Mouse (Mus musculus) CD4-positive helper T cell, adult 2 months (primary cell): ENCODE measurements around the gene Tead3.
A peak's percentile ranks its signal among the peaks of the same experiment; 100 is the strongest.

ENCODE experiments used
- DNase-seq: peaks from one replicate; pipeline ENCODE4 v3.0.0-alpha.2; 2012; ENCODE audit warnings: low read depth, missing footprints, low spot score

Tead3 gene

DNA sequence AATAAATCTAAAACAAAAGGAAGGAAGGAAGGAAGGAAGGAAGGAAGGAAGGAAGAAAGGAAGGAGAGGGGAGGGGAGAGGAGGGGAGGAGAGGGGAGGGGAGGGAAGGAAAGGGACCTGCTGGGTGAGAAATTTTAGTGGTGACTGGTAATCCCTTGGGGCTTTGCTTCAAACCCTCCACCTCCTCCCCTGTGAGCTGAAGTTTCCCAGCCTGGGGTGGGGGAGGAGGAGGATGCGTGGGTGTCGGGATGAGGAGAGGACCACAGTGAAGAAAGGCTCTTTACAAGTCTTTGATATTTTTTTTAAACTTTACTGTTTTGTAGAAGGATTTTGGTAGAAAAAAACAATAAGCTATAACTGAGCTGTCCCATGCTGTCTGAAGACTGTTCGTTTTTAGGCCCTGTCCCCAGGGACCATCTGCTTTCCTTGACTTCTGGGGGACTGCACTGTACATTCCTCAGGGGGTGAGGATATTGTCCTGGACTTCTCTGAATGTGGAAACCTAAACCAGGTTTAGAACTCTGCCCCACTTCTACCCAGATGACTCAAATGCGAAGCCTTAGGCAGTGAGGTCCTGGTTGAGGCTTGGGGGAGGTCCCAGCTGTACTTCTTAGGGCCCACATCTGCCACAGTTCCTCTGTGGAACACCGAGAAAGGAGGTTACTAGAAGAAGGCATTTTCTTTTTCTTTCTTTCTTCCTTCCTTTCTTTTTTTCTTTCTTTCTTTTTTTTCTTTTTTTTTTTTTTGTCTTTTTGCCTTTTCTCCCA lies 39.1 kb downstream of the Tead3 start:
- DNase-seq = no peak

DNA sequence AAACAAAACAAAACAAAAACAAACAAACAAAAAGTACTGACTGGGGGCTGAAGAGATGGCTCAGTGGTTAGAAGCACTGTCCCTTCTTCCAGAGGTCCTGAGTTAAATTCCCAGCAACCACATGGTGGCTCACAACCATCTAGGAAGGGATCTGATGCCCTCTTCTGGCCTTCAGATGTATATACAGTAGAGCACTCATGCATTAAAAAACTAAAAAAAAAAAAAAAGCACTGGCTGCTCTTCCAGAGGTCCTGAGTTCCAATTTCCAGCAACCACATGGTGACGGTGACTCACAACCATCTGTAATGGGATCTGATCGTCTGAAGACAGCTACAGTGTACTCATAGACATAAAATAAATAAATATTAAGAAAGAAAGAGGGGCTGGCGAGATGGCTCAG lies 39.8 kb downstream of the Tead3 start:
- DNase-seq = no peak

DNA sequence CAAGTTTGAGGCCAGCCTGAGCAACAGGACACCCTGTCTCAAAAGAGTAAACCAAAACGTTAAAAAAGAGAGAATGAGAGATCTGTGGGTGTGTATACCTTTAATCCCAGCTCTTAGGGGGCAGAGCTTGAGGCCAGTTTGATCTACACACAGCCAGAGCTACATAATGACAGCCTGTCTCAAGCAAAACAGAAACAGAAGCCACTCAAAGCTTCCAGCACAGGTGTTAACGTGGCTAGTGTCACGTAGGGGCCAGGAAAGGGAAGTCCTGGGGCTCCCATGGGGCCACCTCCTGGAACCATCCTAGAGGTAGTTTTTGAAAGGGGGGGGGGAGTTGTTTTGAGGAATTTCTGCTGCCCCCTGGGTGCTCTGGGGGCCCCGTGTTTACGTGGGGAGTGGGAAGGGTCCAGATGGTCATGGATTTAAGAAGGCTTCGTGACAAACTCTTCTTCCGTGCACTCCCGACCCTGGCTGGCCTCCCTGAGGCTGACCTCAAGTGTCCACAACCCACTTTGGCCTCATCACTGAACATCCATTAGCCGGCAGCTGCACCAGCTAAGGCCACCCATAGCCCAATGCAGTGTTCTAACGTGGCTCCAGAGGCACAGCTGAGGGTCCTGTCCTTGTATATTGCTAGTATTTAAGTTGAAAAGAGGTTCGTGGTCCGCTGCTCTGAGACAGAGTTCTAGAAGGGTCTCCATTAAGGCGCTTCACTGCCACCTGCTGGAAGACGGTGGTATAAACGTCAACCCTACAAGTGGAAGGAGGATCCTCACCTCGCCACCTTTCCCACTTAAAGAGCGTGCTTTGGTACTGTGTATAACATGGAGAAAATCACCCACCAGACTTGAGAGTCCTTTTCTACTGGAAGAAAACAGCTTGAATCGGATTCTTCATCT lies 42.1 kb downstream of the Tead3 start:
- DNase-seq = peak; percentile 86

DNA sequence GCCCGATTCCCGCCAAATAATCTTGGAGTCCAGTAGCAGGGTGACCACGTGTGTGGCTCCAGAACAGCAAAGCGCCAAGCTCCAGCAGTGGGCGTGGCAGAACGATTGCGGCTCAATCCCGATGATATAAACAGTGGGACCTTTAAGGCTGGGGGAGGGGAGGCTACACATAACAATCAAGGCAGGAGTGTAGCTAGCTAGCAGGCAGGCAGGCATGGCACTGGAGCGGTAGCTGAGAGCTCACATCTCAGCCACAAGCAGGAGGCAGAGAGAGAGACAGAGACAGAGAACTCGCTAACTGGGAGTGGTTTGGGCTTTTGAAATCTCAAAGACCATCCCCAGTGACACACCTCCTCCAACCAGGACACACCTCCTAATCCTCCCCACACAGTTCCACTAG lies 45.4 kb downstream of the Tead3 start:
- DNase-seq = no peak

DNA sequence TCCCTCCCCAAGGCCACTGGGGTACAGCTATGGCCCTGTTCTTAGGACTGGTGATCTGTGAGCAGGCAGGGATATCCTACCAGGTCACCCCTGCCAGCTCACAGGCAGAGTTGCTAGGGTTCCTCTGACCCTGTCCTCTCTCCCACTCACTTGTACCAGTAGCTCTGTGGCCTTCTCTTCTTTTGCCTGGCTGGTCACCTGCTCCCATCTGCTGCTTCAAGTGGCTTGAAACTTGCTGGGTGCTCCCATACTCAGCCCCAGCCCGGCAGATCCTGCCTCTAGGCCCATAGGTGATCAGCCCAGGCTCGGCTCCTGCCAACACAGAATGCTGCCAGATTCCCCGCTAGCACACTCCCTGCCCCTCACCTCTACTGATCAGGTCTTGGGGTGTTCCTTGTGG lies 49.8 kb downstream of the Tead3 start:
- no peak for DNase-seq

DNA sequence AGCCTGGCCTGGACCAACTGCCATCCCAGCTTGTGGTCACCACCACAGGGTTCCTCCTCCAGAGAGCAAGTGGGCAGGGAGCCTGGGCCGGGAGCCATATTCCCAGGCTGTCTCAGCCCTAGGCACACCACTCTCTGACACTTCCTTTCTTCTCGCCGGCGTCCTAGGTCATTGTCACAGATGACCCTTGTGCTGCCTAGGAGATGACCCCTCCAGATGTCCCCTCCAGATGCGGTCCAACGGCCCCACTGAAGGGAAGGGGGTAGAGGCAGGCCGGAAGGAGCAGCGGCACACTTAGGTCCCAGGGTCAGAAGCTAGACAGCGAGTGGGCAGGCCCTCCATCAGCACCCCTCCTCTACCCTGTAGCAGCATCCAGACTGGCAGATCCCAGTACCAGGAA lies 50.3 kb downstream of the Tead3 start:
- no peak for DNase-seq

DNA sequence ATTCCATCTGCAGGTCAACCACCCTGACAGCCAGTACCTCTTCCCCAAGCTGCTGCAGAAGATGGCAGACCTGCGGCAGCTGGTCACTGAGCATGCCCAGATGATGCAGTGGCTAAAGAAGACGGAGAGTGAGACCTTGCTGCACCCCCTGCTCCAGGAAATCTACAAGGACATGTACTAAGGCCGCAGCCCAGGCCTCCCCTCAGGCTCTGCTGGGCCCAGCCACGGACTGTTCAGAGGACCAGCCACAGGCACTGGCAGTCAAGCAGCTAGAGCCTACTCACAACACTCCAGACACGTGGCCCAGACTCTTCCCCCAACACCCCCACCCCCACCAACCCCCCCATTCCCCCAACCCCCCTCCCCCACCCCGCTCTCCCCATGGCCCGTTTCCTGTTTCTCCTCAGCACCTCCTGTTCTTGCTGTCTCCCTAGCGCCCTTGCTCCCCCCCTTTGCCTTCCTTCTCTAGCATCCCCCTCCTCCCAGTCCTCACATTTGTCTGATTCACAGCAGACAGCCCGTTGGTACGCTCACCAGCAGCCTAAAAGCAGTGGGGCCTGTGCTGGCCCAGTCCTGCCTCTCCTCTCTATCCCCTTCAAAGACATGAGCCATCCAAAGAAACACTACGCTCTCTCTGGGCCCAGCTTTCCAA lies 50.8 kb downstream of the Tead3 start:
- no peak for DNase-seq

DNA sequence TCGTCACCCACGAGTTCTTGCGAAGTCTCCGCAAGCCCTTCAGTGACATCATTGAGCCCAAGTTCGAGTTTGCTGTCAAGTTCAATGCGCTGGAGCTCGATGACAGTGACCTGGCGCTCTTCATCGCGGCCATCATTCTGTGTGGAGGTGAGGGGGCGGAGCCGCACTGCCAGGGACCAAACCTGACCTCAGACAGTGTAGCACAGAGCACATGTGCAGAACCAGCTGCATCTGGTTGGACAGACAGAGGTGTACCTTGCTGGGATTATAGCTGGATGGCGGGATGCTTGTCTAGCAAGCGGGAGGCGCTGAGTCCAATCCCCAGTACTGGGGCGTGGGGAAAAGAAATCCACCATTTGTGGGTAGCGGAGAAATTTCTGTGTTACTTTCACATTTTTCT lies 51.7 kb downstream of the Tead3 start:
- no peak for DNase-seq

DNA sequence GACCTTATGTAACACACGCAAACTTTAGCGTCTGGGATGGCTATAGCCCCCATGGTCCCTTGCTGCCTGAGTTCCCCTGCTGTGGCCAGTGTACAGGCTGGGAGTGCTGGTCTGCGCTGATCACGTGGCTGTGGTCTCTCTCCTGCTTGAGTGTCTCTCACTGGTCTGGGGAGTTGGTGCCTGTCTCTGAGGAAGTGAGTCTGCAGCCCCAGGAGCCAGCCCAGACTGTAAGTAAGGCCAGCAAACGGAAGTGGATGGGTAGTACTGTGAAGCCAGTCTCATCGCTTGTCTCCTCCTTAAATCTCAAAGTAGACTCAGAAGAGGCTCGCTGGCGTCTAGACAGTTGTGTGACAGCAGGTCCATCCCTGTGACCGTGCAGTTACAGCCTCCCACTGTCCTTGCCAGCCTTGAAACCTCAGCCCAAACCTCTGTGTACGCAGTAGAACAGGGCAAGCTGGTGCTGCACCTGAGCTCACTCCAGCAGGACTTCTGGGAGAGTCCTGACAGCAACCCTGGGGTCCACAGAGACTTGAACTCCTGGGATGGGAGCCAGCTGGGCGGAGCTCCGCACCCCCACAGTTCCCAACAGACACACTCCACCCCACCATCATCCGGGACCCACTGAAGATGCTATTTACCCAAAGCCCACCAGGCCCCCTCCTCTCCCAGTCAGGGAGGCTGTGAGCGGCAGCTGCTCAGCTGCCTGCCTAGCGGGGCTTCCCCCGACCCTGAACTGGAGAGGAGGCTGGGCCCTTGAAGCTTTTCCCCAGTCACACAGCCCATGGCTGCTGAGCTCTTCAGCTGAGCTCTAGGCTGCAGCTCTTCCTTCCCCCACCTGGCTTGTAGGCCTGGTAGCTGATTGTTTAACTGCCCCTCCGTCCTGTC lies 55.9 kb downstream of the Tead3 start:
- DNase-seq = no peak

DNA sequence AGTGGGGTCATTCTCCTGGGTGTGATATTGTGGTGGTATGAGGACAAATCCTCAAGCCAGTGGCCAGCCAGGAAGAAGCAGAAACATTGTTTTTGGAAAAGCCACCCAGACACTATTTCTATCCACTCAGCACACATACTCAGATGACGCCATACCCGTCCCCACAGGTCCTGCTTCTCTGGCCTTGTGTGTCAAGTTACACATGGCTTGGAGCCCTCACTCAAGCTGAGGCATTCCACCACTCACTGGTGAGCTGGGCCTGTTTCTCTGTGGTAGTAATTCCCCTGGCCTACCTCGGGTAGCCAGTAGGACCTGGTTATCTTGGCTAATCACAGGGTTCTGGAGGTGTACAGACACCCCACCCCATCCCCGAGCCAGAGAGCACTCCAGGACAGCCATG lies 56.9 kb downstream of the Tead3 start:
- DNase-seq = no peak

DNA sequence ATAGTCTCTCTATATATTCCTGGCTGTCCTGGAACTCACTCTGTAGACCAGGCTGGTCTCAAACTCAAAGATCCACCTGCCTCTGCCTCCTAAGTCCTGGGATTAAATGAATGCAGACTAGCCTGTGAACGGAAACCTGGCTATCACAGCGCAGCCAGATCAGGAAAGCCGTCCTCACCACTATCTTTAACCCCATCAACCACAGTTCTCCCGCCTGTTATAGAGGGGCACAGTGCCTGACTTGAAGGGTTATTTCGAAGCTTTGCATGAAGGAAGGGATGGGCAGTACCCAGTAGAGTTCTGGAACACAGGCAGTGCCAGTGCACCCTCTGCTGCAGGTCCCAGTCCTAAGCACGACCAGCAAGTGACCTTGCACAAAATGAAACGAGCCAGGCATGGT lies 59.3 kb downstream of the Tead3 start:
- peak; percentile 44 for DNase-seq

DNA sequence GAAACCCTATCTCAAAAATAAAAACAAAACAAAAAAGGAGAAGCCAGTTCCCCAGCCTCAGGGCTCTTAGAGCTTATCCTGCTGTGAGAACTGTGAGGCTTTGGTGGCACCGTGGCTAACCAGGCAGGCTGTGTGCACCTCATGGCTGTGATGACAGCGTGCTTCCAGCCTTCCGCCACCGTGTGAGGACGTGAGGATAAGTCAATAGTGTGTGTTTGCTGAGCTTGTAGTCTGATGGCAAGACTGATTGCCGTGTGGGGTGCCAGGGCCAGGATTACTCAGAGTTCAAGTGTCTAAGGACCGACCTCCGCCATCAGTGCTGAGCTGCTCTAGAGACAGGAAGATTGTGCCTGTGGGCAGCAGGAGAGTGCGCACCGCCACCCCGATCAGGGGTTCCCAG lies 59.9 kb downstream of the Tead3 start:
- peak; percentile 47 for DNase-seq

DNA sequence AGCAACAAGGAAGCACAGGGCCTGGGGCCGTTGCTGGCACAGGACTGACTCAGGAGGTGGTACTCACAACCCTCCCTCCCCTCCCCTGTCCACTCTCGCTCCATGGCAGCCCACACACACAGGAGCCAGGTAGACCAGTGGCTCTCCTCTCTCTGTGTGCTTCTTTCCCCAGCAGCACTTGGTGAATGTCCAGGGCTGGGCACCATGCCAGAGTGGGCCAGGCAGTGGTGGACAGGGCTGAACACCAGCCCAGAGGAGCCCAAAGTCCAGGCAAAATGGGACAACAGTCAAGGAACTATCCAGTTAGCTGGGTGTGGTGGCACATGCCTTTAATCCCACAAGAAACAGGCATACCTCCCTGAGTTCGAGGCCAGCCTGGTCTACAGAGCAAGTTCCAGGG lies 60.4 kb downstream of the Tead3 start:
- no peak for DNase-seq

DNA sequence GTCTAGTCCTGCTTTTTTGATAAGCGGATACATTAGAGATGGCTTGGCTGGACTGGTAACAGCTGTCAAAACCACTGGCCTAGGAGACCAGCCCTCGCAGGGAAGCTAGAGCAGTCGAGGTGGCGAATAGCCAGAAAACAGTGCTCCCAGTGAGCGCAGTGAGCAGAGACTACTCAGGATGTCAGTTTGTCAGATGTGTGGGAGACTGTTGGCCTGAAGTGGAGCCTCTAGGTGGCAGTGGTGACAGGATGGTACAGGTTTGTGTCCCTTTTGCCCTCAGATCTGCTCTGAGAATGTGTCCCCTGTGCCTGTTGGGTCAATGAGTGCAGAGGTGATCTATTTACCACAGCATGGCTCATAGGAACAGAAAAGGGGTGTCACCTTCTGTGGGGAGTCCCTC lies 62.6 kb downstream of the Tead3 start:
- DNase-seq = peak; percentile 39

DNA sequence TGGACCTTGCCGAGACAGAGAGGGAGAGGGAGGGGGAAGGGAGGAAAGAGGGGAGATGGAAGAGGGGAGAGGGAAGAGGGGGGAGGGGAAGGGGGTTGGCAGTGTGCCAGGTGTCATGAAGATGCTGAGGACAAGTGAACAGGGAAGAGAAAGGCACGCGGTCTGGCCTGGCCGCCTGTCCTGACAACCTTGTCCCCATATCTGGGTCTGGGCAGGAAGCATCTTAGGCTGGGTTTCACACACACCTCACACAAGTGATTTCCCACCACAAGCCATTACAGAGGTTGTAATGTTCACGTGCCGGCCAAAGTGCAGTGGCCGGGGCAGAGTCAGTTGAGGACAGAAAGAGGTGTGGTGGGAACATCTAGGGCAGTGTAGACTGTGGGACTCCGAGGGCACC lies 63.0 kb downstream of the Tead3 start:
- no peak for DNase-seq

DNA sequence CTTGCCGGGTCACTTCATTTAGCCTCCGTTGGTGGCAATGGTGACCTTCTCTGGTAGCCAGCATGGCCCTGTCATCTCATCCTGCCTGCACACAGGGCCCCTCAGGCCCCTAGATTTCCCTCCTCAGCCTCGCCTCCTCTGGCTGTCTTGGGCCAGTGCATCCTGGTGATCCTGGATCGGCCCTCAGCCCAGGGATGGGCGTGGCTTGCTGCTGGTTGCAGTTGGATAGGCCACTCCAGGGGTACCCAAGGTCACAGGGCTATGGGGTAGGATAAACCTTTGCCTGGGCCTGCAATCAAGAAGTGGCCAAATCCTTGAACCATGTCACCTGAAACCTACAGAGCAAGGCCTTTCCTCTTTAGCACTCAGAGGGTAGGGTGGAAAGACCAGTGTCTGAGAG lies 63.7 kb downstream of the Tead3 start:
- DNase-seq = no peak

DNA sequence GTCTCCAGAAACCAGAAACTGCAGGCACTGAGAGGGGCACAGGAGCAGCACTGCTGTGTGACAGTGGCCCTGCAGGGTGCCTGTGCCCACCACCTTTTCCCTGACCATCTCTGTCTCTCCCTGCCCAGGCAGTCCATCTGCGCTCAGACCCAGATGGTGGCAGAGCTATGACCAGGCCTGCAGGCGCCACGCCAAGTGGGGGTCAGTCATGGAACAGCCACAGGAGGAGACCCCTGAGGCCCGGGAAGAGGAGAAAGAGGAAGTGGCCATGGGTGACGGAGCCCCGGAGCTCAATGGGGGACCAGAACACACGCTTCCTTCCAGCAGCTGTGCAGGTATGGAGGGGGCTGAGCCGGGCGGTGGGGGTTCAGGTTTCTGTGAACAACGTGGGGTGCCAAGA lies 64.5 kb downstream of the Tead3 start:
- DNase-seq = no peak

DNA sequence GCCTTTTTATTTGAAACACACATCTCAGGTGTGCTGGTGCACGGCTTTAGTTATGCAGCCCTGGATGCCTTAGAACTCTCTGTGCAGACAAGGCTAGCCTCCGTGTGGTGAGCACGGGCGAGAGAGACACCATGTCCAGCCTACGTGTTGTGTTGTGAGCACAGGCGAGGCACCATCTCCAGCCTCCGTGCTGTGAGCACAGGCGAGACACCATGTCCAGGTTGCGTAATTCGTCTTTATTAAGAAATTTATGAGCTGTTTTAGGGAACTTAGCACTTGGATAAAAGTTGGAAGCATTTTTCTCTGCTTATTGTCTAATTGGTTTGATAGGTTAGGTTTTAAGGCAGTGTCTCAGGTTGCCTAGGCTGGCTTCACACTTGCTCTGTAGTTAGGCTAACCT lies 67.4 kb downstream of the Tead3 start:
- DNase-seq = no peak

DNA sequence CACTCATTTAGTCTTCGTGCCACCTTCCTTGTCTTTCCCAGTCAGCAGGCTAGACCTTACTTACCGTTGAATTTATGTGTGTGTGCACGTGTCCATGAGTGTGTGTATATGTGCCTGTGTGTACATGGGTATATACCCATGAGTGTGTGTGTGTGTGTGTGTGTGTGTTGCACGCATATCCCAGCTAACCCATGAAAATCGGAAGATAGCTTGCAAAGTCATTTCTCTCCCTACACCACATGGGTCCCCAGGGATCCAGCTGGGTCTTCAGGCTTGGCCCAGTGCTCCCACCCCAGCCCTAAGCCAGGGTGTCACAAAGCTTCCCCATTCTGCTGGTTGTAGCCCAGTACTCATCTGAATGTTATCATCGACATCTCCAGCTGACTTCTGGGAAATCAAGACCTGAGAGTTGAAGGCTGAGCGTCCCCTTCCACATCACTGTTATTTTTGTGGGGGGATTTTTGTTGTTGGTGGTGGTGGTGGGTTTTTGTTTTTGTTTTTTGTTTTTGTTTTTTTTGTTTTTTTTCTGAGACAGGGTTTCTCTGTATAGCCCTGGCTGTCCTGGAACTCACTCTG lies 68.7 kb downstream of the Tead3 start:
- no peak for DNase-seq
